Mouse (Mus musculus) T-helper 1 cell (primary cell): Measurements from ENCODE around the gene Rps26.

Experiments used
- in situ Hi-C: fragments of 300-600 bp; cut with MboI, MseI; formaldehyde crosslinking; loops from one replicate; pipeline ENCODE4 v1.15.1; 2025; ENCODE audit warnings: high pct_unique_total_duplicates

The Rps26 gene

GRCm38 (mm10) chr10:128626311-128627310, at the start of gene Rps26:
Gene Rps26 (minus strand): TSS chr10:128626747.
- in situ Hi-C loops: loop anchor here (5.0 kb wide), 1 partner anchor 46 kb away; the partner anchor contains the start of gene Suox

- in situ Hi-C loops: loop anchor here (5.0 to 10.0 kb wide), 2 partner anchors 47 to 580 kb away; partner anchors contain the start of genes Baz2a and Rps26
These were observed 48.0 kb upstream of the Rps26 start for GRCm38 (mm10) chr10:128674469-128675008.

DNA sequence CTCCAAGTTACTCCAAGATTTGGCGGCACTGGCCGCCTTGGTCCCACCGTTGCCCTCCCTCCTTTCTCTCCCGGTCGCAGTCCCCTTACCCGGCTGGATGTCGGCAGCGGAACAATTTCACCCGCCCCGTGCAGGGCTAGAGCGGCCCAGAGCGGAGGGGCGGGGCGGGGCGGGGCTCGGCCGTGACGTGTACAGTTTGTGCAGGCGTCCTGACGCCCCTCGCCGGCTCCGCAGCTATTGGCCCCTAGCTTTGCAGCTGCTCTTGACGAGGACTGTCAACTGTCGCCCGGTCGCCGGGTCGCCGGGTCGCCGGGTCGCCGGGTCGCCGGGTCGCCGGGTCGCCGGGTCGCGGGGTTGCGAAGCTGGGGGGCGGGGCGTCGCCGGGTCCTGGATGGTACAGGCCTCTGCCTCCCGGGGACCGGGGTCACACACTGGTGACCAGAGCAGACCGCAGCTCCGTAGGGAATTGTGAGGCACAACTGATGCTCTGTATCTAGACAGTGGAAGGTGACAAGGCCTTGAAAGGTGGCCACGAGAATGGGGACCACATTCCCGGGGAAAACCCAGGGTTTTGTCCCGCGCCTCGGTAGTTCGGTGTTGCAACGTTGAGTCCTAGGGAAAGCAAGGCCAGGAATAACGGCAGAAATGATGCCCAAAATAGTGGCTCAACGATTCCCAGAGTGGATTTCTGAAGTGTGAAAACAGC, 47.4 kb upstream of the Rps26 start, which contains the start of gene Suox:
Suox (minus strand) TSS at position 311 of the 706 bp plus-strand sequence.
- in situ Hi-C loops: loop anchor here (5.0 to 10.0 kb wide), 2 partner anchors 47 to 579 kb away; partner anchors contain the start of genes Baz2a and Rps26

DNA sequence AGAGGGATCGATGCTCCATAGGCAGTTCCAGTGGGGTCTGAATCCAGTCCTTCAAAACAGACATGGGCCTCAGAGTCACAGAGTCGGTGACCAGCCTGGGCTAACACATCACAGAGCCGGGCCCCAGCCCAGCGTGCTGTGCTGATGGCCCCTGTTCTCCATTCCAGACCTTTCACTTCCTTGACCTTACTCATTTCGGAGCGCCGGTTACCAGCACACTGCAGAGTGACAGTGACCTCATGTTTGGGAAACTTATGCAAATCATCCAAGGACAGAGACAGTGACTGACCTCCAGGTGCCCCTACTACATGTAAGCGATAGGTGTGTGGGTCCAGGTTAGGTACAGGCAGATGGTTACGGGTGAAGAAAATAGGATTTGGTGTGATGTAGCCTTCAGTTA, 44.6 kb upstream of the Rps26 start:
- in situ Hi-C loops: loop anchor here (5.0 to 10.0 kb wide), 2 partner anchors 44 to 576 kb away; partner anchors contain the start of genes Baz2a and Rps26

GRCm38 (mm10) chr10:128668790-128669672, 42.5 kb upstream of the Rps26 start:
- in situ Hi-C loops: no loop called here

DNA sequence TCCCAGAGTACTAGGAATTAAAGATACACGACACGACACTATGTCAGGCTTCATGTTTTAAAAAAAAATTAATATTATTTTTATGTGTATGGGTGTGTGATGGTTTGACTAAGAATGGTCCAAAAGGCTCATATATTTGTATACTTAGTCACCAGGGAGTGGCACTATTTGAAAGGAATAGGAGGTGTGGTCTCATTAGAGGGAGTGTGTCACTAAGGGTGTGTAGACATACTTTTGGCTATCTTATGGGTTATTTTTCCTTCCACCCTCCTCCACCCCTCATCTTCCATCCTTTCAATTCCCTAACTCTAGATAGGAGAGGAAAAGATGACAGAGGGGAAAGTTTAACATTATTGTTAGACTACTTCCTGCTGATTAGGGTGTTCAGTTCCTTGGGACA, 39.3 kb upstream of the Rps26 start:
- in situ Hi-C loops: no loop called here

DNA sequence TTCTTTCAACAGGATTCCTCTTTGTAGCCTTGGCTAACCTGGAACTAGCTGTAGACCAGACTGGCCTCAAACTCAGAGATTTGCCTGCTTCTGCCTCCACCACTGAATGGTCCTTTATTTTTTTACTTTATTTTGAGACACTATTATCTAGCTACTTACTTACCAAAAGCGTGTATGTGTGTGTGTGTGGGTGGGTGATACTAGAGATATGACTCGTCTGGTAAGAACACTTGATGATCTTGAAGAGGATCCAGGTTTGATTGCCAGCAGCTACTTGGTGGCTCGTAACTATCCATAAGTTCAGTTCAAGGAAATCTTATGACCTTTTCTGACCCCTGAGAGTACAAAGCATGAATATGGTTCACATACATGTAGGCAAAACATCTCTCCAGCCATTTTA, 38.8 kb upstream of the Rps26 start:
- in situ Hi-C loops: no loop called here

GRCm38 (mm10) chr10:128664808-128665207, 38.3 kb upstream of the Rps26 start:
- in situ Hi-C loops: no loop called here

- in situ Hi-C loops: no loop called here
These were observed 37.1 kb upstream of the Rps26 start for GRCm38 (mm10) chr10:128663441-128664220.

GRCm38 (mm10) chr10:128662465-128662864, 35.9 kb upstream of the Rps26 start:
- in situ Hi-C loops: no loop called here

GRCm38 (mm10) chr10:128659490-128659889, 32.9 kb upstream of the Rps26 start:
- in situ Hi-C loops: no loop called here

DNA sequence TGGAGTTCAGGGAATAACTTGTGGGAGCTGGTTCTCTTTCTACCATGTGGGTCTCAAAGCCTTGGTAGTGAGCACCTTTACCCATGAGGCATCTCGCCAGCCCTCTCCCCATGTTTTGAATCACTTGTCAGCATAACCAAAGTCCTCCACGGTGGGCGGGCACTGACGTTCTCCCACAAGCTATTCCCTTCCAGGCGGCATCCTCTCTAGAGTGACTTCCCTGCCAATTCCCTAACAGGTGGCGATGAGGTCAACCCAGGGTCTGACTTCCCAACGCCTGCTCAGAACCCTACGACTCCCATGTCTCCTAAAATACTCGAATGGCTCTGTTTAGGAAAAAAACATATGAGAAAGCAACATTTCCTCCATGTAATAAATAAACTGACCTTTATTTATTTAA, 31.3 kb upstream of the Rps26 start:
- in situ Hi-C loops: no loop called here

DNA sequence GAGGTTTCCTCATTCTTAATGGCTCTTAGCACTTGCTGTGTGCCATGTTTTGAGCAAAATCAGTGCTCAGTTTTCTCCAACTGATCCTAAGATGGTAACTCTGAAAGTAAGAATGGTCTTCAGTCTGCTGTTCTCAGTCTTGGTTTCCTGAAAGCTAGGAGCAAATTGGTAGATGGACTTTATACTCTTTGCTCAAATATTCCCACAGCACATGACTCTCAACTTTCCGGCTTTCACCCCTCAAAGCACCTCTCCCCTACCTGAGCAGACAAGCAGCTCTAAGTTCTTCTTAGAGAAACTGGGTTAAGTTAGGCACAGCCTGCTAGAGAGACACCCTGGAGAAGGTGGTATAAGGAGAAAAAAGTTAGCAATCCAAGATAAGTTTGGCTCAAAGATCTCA, 30.2 kb upstream of the Rps26 start:
- in situ Hi-C loops: no loop called here

GRCm38 (mm10) chr10:128655254-128655653, 28.7 kb upstream of the Rps26 start:
- in situ Hi-C loops: no loop called here

- in situ Hi-C loops: no loop called here
These were observed 27.3 kb upstream of the Rps26 start for GRCm38 (mm10) chr10:128653866-128654265.

- in situ Hi-C loops: no loop called here
These were observed 19.9 kb upstream of the Rps26 start for GRCm38 (mm10) chr10:128646139-128647089.

GRCm38 (mm10) chr10:128645111-128646011, 18.8 kb upstream of the Rps26 start, which contains the start of gene Ikzf4:
Gene Ikzf4 (minus strand): TSS chr10:128645991.
- in situ Hi-C loops: no loop called here

- in situ Hi-C loops: no loop called here
These were observed 16.2 kb upstream of the Rps26 start for GRCm38 (mm10) chr10:128642749-128643148.
